Mouse (Mus musculus): ENCODE results near the gene Pih1d1.

Gene Pih1d1

DNA sequence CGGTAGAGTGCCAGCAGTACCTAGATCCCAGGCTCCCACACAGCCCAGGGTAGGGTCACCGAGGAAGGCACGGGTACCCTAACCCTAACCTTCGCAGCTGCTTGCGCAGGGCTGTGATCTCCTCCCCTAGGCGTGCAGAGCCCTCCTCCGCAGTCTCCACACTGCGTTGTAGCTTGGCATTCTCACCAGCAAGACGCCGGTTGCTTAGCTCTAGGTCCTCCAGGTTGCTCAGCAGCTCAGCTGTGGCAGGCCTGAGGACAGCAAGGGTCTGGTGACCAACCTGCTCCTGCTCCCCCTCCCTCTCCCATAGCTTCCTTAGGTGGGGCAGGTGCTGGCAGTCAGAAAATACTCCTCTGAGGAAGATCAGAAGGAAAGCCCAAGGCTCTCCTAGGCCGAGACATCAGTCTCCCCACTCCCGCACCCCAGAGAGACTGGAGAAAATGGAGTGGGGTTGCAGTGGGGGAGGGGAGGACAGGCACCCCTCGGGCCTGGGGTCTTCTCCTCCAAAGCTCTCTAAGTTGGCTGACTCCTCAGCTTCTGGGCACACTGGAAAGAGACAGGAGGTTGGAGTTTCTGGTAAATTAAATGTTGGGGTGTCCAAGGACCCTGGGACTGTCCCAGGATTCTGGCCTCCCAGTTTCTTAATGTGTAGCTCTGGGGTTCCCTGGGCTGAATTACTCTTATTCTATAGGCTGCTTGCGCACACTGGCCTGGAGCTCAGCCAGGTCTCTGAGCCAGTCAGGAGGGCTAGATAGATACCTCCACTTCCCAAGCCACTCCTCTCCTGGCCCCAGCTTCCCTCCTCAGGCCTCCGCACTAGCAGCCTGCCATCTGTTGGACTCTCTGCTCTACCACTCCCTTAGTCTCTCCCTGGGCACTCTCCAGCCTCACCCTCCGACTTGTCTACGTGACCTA, 40.0 kb downstream of the Pih1d1 start:
- DNase-seq (ENCODE audit: low read depth), result no peak

DNA sequence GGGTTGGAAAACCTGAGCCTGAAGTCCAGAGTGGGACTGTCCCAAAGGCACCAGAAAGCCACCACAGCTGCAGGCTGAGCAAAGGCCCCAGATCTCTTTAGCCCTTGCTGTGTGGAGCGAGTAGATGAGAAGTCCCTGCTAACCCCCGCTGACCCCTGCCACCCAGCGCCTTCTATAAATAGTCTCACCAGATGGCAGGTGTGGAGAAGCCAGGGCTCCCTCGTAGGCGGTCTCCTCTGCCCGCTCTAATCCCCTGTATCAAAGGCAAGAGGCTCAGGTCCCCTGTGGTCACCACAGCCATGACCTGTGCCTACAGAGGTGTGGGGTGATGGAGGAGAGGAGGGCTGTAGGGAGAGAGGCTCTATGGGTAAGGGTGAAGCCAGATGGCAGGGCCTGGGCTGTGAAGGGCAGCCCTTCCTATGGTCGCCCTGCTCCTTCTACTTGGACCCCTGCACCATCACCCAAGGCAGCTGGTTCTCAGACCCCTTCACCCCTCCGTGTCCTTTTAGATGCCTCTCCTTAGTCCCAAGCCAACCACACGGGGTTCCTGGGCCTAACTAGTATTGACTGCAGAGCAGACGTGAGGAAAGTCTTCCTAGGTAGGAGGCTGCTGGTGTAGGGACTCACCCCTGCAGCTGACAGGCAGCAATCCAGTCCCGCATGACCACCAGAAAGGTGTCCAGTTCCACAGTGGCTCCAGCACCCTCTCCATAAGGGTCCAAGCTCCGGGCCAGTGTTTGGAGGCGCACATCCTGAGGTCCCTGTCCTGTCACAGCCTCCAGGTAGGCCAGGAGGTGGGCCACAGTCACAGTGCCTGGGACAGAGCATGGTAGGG, 41.5 kb downstream of the Pih1d1 start:
- no peak for DNase-seq (ENCODE audit: low read depth)

- no peak for DNase-seq (ENCODE audit: low read depth)
These were observed 42.1 kb downstream of the Pih1d1 start for GRCm38 (mm10) chr7:45196176-45196535.

GRCm38 (mm10) chr7:45196994-45197393, 42.9 kb downstream of the Pih1d1 start:
- no peak for DNase-seq (ENCODE audit: low read depth)

DNA sequence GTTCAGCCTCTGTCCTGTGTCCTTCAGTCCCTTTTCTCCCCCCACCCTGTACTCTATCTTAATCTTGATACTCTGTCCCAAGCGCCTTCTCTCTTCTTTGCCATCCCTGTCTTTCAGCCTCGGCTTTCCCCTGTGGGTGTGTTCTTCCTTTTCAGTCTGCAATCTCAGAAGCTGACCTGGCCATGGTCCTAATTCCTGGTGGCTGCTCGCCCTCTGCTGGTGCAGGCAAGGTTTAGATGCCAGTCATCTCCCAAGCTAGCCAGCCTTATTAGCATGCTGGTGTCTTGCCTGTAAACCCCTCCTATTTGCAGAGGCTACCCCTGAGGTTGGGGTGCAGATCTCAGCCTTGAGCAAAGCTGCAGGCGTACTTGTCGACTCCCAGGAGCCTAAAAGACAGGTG, 44.3 kb downstream of the Pih1d1 start:
- no peak for DNase-seq (ENCODE audit: low read depth)

- no peak for DNase-seq (ENCODE audit: low read depth)
These were observed 44.9 kb downstream of the Pih1d1 start for GRCm38 (mm10) chr7:45198961-45199360.

- DNase-seq (ENCODE audit: low read depth), result no peak
These were observed 48.6 kb downstream of the Pih1d1 start for GRCm38 (mm10) chr7:45202654-45203053.

DNA sequence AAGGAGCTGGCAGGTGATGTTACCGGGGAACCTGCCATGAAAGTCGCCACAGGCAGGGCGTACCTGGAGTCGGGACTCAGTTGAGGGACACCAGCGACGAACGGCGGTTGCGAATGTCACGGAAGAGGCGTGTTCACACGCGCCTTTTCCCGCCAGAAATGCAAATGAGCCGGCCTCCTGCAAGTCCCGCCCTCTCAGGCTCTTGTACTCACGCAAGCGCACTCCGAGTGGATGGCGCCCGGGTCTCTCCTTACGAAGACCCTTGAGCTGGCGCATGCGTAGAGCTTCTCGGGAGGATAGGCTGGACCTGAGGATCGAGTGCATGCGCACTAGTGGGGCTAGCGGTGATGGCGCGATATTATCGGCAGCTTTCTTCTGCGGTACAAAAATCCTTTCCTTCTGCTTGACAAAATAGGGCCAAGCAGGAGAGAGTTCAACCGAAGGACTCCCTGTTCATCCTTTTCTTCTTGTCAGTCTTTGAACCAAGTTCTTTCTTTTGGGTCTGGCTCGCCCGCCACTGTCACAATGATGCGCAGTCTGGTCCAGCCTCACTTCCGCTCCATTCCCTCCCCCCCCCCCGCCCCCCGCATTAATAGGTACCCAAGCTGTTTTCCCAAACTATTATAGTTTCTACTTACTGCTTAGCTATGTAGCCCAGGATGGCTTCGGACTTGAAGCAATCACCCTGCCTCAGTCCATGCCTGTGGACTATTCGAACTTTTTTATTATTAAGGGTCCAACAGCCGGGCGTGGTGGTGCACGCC, 50.5 kb downstream of the Pih1d1 start, which contains the start of gene Ccdc155:
Gene Ccdc155, minus strand, starts transcription at position 513 of the 764 bp plus-strand sequence.
- peak; percentile 97 for DNase-seq (ENCODE audit: low read depth)

DNA sequence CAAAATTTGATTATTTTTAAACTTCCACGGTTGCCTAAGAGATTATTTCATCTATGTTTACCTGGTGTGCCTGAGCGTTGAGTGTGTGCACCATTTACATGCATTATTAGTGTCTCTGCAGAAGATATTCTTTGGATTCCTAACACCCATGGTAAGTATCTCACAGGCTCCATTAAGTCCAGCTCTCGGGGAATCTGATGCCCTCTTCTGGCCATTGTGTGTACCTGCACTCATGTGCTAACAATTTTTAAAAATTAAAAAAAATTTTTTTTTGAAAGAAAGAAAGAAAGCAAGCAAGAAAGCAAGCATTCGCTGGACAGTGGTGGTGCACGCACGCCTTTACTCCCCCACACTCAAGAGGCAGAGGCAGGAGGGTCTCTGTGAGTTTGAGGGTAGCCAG, 54.2 kb downstream of the Pih1d1 start:
- no peak for DNase-seq (ENCODE audit: low read depth)
